Mouse (Mus musculus) kidney, adult 2 months (tissue): Measurements from ENCODE around the gene Rapgef4.
"Not testable (repeated sequence)": the region's sequence is repeated elsewhere in the genome, so short reads cannot be mapped to it uniquely, and the experiment has no call there.

Source experiments
- CTCF ChIP-seq: fragments of 200-500 bp; conservative IDR thresholded peaks from 2 replicates; pipeline ENCODE4 v1.5.1; 2011; ENCODE audit warnings: low read depth, mild to moderate bottlenecking, control low read depth, low read length, moderate library complexity, mixed read lengths; ENCODE audit not compliant: insufficient read depth, insufficient read length
- POLR2A ChIP-seq: fragments of 200-500 bp; IDR thresholded peaks from one replicate; pipeline ENCODE4 v1.6.1; 2011; ENCODE audit warnings: low read depth, low read length, control low read depth

DNA sequence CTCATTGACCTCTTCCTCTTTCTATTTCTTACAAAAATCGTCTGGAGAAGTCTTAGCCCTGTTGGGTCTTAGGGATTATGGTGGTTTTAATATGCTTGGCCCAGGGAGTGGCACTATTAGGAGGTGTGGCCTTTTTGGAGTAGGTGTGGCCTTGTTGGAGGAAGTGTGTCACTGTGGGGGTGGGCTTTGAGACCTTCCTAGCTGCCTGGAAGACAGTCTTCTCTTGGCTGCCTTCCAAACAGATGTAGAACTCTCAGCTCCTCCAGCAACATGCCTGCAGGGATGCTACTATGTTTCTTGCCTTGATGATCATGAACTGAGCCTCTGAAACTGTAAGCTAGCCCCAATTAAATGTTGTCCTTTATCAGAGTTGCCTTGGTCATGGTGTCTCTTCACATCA is 92.1 kb downstream of the Rapgef4 start:
- not testable (repeated sequence) for TF ChIP-seq CTCF, POLR2A
